8 mouse cellular contexts compared by ENCODE assay signal in genomic region chr1:71556688-71557612, GRCm38 (mm10). TPM values are rescaled to one million over a fixed set of nuclear protein-coding genes. Genes with fewer than 3 reads are reported as not detected.
DNase-seq lines count a peak whose midpoint lies in the region; ATAC-seq and TF ChIP-seq lines count a peak whose summit lies in the region.

Atic (plus strand) TSS chr1:71557150.

- ATAC-seq in forebrain, embryonic 15.5 days (replicated peaks) = peak; percentile 99
- ATAC-seq in neutrophil, adult 5-6 weeks (ENCODE audit: extremely low read depth, insufficient number of reproducible peaks, low FRiP score, poor library complexity, severe bottlenecking) = peak; percentile 90

- peak; percentile 60; the same call in 1 of the 2 replicates for TF ChIP-seq POLR2A in lung, adult 2 months (IDR thresholded peaks at IDR 0.05; ENCODE audit: borderline replicate concordance, extremely low read depth, low read depth, low read length)

- no peak for TF ChIP-seq CTCF in lung, adult 2 months (IDR thresholded peaks at IDR 0.05; ENCODE audit: insufficient read depth, low read length)

- in situ Hi-C loops in ES-E14 (cut with MboI; ENCODE audit: low sequenced_read_pairs in 2 of 2, unreplicated experiment in 2 of 2) = no loop called here

- no peaks in the 10 kb centered on the region for H3K27me3 ChIP-seq in forebrain, embryonic 15.5 days

- H3K36me3 ChIP-seq in ES-E14 (ENCODE audit: control insufficient read depth, insufficient read depth, low read length, poor library complexity, severe bottlenecking) = peaks cover 14% of the 10 kb centered on the region
- peaks cover 19% of the 10 kb centered on the region for H3K36me3 ChIP-seq in forebrain, embryonic 15.5 days

- no peaks in the 10 kb centered on the region for H3K9me3 ChIP-seq in ES-E14 (ENCODE audit: control insufficient read depth, insufficient read depth, low read depth, low read length)
- no peaks in the 10 kb centered on the region for H3K9me3 ChIP-seq in forebrain, embryonic 15.5 days

- peak within 1 kb of the TSS; percentile 75 to 89 for H3K4me3 ChIP-seq in ES-E14 (ENCODE audit: insufficient read depth in 1 of 2, low read depth in 1 of 2, low read length in 2 of 2, poor library complexity in 1 of 2, severe bottlenecking in 1 of 2)
- peak within 1 kb of the TSS; percentile 76 for H3K4me3 ChIP-seq in forebrain, embryonic 15.5 days
- peak within 1 kb of the TSS; percentile 78 for H3K4me3 ChIP-seq in lung, adult 2 months (replicated peaks; ENCODE audit: extremely low read depth, low read depth, low read length)

- H3K9ac ChIP-seq in ES-E14 (ENCODE audit: insufficient read depth, low read depth, low read length, poor library complexity, severe bottlenecking) = peak within 1 kb of the TSS; percentile 95
- H3K9ac ChIP-seq in forebrain, embryonic 15.5 days (replicated peaks) = peak within 1 kb of the TSS; percentile 84

- DNase-seq in ES-E14 (ENCODE audit: low read depth, low spot score) = peak; percentile 93
- peak; percentile 85 for DNase-seq in cerebellum, adult 11-12 months
- DNase-seq in heart, postnatal 25 days (ENCODE audit: low spot score) = peak; percentile 89
- peak; percentile 75 to 87 for DNase-seq in layer of hippocampus, adult 18-20 months (ENCODE audit: low spot score in 2 of 2)
- peak; percentile 87 for DNase-seq in lung, adult 2 months
- peak; percentile 82 to 85 for DNase-seq in thymus, adult 18-20 months

- H3K4me2 ChIP-seq in forebrain, embryonic 15.5 days (replicated peaks) = peak within 1 kb of the TSS; percentile 97

- H3K4me1 ChIP-seq in ES-E14 (ENCODE audit: control insufficient read depth in 2 of 2, insufficient read depth in 2 of 2, low read length in 2 of 2, poor library complexity in 1 of 2) = 0 out of 4 replicates have a peak, but pooled peaks cover 2 to 3% of the 10 kb centered on the region in 2 experiments
- H3K4me1 ChIP-seq in forebrain, embryonic 15.5 days = peaks cover 14% of the 10 kb centered on the region
- H3K4me1 ChIP-seq in lung, adult 2 months (ENCODE audit: control insufficient read depth, insufficient read depth, low read length) = peaks cover 2% of the 10 kb centered on the region; the same call in 1 of the 2 replicates

- H3K27ac ChIP-seq in ES-E14 (ENCODE audit: insufficient read depth, low read depth, low read length, poor library complexity, severe bottlenecking) = peak within 1 kb of the TSS; percentile 55; the same call in 1 of the 2 replicates
- peak within 1 kb of the TSS; percentile 65 for H3K27ac ChIP-seq in forebrain, embryonic 15.5 days (replicated peaks)

- under 1% methylated on average over 54 of the region's 55 CpGs for WGBS in forebrain, embryonic 15.5 days
- WGBS in lung, adult 2 months = 1% methylated on average over 55 of the region's 55 CpGs

- intact Hi-C loops in heart, postnatal 25 days (cut with DNase I) = loop anchor here (5.0 kb wide), 1 partner anchor 95 kb away; the partner anchor contains the start of gene Fn1

TF ChIP-seq in ES-E14, 5 proteins besides CTCF, POLR2A, EP300 and RAD21:
- TF ChIP-seq ZC3H11A (IDR thresholded peaks at IDR 0.05; ENCODE audit: borderline replicate concordance, low read depth, low read length) = no peak
- TF ChIP-seq HCFC1 (IDR thresholded peaks at IDR 0.05; ENCODE audit: borderline replicate concordance, insufficient read depth, low read length) = 0 out of 2 replicates have a peak, but pooled peaks have one; percentile 10
- no peak for TF ChIP-seq MAFK (IDR thresholded peaks at IDR 0.05; ENCODE audit: insufficient read depth, low read depth, low read length)
- TF ChIP-seq ZNF384 (IDR thresholded peaks at IDR 0.05; ENCODE audit: low read depth, low read length) = no peak
- TF ChIP-seq CHD2 (IDR thresholded peaks at IDR 0.05; ENCODE audit: low read depth, low read length) = peak; percentile 65; the same call in 1 of the 2 replicates

RNA-seq across cellular contexts. Expression of gene Atic, which starts in this region (rescaled TPM):
- 97.7 and 127 TPM in 2 replicates for total RNA-seq in ES-E14 (2012; rRNA removed)
- 36.2 TPM in 2 replicates for polyA plus RNA-seq in forebrain, embryonic 15.5 days (2015; fragmentation: Nextera tagmentation; extraction: Ambion mirVana)
- total RNA-seq in heart, postnatal 25 days (2021) = 10 to 100 TPM; 18.4 to 21.2 TPM
- 10 to 100 TPM; 32.9 to 38.5 TPM for total RNA-seq in layer of hippocampus, adult 18-20 months (2021)
- 13.4 and 17.9 TPM in 2 replicates for polyA plus RNA-seq in lung, adult 2 months (2012; rRNA removed)
- total RNA-seq in neutrophil, adult 5-6 weeks (2017) = 40.9 and 46.6 TPM in 2 replicates

Comparison
In these comparisons a context has a peak if more than half of its experiments do, and no peak if none do; other contexts are left out.
1. Peak in every context shown above with its lines: DNase-seq, ATAC-seq, H3K4me3 ChIP-seq and H3K27ac ChIP-seq.